Mouse (Mus musculus) G1E (cell line): ENCODE data around the gene Il2ra.

Experiments used
- CTCF ChIP-seq: IDR thresholded peaks from 2 replicates; pipeline ENCODE4 v1.5.1; 2012; ENCODE audit warnings: low read depth, low read length, inconsistent platforms, mixed read lengths
- GATA1 ChIP-seq: IDR thresholded peaks from 2 replicates; pipeline ENCODE4 v1.6.1; 2012; ENCODE audit warnings: borderline replicate concordance, low read length, inconsistent platforms, mixed read lengths
- GATA2 ChIP-seq: IDR thresholded peaks from 2 replicates; pipeline ENCODE4 v1.6.1; 2012; ENCODE audit warnings: low read depth, low read length, inconsistent platforms, borderline replicate concordance
- POLR2AphosphoS5 ChIP-seq: IDR thresholded peaks from 2 replicates; pipeline ENCODE4 v1.6.1; 2012; ENCODE audit warnings: low read depth, low read length, inconsistent platforms; ENCODE audit not compliant: insufficient replicate concordance
- TAL1 ChIP-seq: conservative IDR thresholded peaks from 2 replicates; pipeline ENCODE4 v1.6.1; 2012; ENCODE audit warnings: low read depth, low read length, inconsistent platforms, mixed read lengths

DNA sequence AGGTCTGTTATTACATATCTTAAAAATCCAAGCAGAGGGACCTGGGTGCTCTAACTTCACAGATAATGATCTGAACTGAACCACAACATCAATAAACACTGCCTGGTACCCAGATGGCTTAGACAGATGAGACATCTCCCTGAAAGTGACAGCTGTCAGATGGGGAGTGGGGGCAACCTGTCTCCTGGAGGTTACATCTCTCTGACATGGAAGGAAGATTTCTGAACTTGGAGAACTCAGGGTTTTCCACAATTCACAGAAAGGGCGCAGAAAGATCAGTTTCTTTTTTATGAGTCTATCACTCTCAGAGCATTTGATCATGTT, 20.3 kb downstream of the Il2ra start:
- TF ChIP-seq GATA1 (no peak), CTCF (no peak), POLR2AphosphoS5 (no peak), TAL1 (no peak), GATA2 (no peak)
